Mouse (Mus musculus) liver, embryonic 14.5 days (tissue): ENCODE measurements around the gene Rnf167. TPM values are rescaled to one million over a fixed set of nuclear protein-coding genes. Genes with fewer than 3 reads are reported as not detected.

ENCODE experiments used
- ATAC-seq: fragments of 200-750 bp; cut with Nextera tagmentation; 2 replicates; pipeline ENCODE4 v1.8.0; 2017; ENCODE audit warnings: moderate number of reproducible peaks, mild to moderate bottlenecking, moderate library complexity; ENCODE audit not compliant: insufficient read depth
- DNase-seq, 3 experiments: peaks; one replicate each; pipeline ENCODE4 v3.0.0-alpha.2; 2012 to 2013; ENCODE audit warnings: low read depth in 3 of 3, low spot score in 3 of 3
- H3K27ac ChIP-seq: fragments of 300-500 bp; sonication (generic); 2 replicates; pipeline ENCODE4 v1.5.1; 2014; ENCODE audit warnings: moderate library complexity, mild to moderate bottlenecking, control low read depth, inconsistent platforms
- H3K27me3 ChIP-seq: fragments of 300-500 bp; sonication (generic); 2 replicates; pipeline ENCODE4 v1.6.1; 2014; ENCODE audit warnings: mild to moderate bottlenecking, low read length, moderate library complexity; ENCODE audit not compliant: control insufficient read depth, insufficient read depth
- H3K36me3 ChIP-seq: fragments of 300-500 bp; sonication (generic); replicated peaks from 2 replicates; pipeline ENCODE4 v1.6.1; 2014; ENCODE audit warnings: low read depth; ENCODE audit not compliant: control insufficient read depth, insufficient read depth
- H3K4me1 ChIP-seq, 2 experiments: fragments of 200-500 bp in 1 of 2; fragments of 300-500 bp in 1 of 2; sonication (generic) in 1 of 2; replicated peaks; 2 replicates each; pipeline ENCODE4 v1.6.1; 2012 to 2014; ENCODE audit warnings: antibody characterized with exemption in 1 of 2, inconsistent platforms in 1 of 2, low read length in 1 of 2; ENCODE audit not compliant: control insufficient read depth in 2 of 2, insufficient read depth in 2 of 2
- H3K4me2 ChIP-seq: fragments of 300-500 bp; sonication (generic); 2 replicates; pipeline ENCODE4 v1.6.1; 2014; ENCODE audit warnings: low read depth, mild to moderate bottlenecking, control low read depth, moderate library complexity
- H3K4me3 ChIP-seq, 2 experiments: fragments of 200-500 bp in 1 of 2; fragments of 300-500 bp in 1 of 2; sonication (generic) in 1 of 2; 2 replicates each; pipeline ENCODE4 v1.5.1; 2012 to 2014; ENCODE audit warnings: low read depth in 2 of 2, low read length in 2 of 2, mild to moderate bottlenecking in 2 of 2, control low read depth in 1 of 2, inconsistent platforms in 1 of 2, moderate library complexity in 1 of 2; ENCODE audit not compliant: insufficient read depth in 1 of 2
- H3K9ac ChIP-seq: fragments of 300-500 bp; sonication (generic); replicated peaks from 2 replicates; pipeline ENCODE4 v1.6.1; 2014; ENCODE audit warnings: mild to moderate bottlenecking, control low read depth, moderate library complexity
- H3K9me3 ChIP-seq: fragments of 300-500 bp; sonication (generic); 2 replicates; pipeline ENCODE4 v1.6.1; 2016; ENCODE audit warnings: low read length, mixed read lengths; ENCODE audit not compliant: control insufficient read depth
- CTCF ChIP-seq: IDR thresholded peaks from 2 replicates; pipeline ENCODE4 v1.5.1; 2016; ENCODE audit warnings: antibody characterized with exemption, low read depth, control low read depth
- EP300 ChIP-seq: IDR thresholded peaks from 2 replicates; pipeline ENCODE4 v1.6.1; 2016; ENCODE audit warnings: antibody characterized with exemption, low read depth
- WGBS: fragments of 180-500 bp; shearing (Covaris S2); extraction: QIAGEN DNeasy Blood & Tissue Kit; methylation state at CpG from one replicate; pipeline ENCODE4 v1.1.7; 2014; ENCODE audit not compliant: insufficient replicate concordance; 5-methylcytosine and 5-hydroxymethylcytosine counted together
- polyA plus RNA-seq, 2 experiments: library from polyadenylated mRNA; depleted of rRNA in 1 of 2; stranded (reverse) in 1 of 2; unstranded in 1 of 2; fragments of >200 nt; fragmentation: Nextera tagmentation in 1 of 2; extraction: Ambion mirVana in 1 of 2; gene quantifications; 2 replicates each; pipeline versions ENCODE4 v1.2.1 to v1.2.3; 2012 to 2014

Rnf167 gene
- polyA plus RNA-seq, 2 experiments: 47.7 to 56.0 TPM

DNA sequence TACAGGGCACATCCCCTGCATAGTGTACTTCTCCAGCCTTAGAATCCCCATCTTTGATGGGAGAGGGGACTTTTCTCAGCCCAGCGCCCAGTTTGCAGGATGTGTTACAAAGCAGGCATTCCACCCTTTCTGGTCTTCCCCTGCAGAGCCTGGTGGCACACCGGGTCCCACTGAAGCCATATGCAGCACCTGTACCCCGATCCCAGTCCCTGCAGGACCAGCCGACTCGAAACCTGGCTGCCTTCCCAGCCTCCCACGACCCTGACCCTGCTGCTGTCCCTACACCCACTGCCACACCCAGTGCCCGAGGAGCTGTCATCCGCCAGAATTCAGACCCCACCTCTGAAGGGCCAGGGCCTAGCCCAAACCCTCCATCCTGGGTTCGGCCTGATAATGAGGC is 39.4 kb upstream of the Rnf167 start:
- no peak for TF ChIP-seq EP300
- no peak for TF ChIP-seq CTCF
- no peak overlapping the region for H3K27ac ChIP-seq
- no peak for DNase-seq
- 73% methylated on average over 9 of the region's 9 CpGs for WGBS
- no peak overlapping the region for H3K4me2 ChIP-seq
- H3K9ac ChIP-seq: no peak overlapping the region
- H3K4me3 ChIP-seq: no peak overlapping the region
- no peaks in the 10 kb centered on the region for H3K9me3 ChIP-seq
- peaks cover 5% of the 10 kb centered on the region; the same call in 1 of the 2 replicates for H3K36me3 ChIP-seq
- no peaks in the 10 kb centered on the region for H3K4me1 ChIP-seq
- no peak for ATAC-seq
- H3K27me3 ChIP-seq: no peaks in the 10 kb centered on the region

DNA sequence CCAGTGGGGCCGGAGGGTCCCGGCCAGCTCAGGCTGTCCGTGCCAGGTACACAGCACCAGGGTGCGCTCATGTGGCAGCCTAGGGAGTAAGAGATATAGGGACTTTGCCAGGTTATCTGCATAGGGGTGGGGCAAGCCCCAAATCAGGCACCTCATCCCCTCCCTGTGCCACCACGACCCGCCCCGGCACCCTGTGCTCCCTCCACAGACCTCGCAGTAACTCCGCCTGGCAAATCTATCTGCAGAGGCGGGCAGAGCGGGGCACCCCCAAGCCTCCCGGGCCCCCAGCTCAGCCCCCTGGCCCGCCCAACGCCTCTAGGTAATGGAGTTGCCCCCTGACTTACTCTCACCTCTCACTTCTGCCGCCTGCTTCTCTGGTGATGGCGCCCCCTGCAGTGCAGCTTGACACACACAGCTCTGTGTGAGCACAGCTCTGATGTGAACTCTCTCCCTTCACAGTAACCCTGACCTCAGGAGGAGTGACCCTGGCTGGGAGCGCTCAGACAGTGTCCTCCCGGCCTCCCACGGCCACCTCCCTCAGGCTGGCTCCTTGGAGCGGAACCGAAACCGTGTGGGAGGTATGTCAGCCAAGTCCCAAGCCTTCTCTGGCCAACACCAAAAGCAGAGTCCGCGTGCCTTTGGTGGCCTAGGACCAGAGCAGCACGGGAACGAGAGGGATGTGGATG is 38.5 kb upstream of the Rnf167 start:
- H3K27me3 ChIP-seq: no peaks in the 10 kb centered on the region
- no peak overlapping the region for H3K9ac ChIP-seq
- no peak overlapping the region for H3K27ac ChIP-seq
- TF ChIP-seq EP300 (no peak), CTCF (peak; percentile 65)
- peaks cover 5% of the 10 kb centered on the region; the same call in 1 of the 2 replicates for H3K36me3 ChIP-seq
- H3K4me3 ChIP-seq: no peak overlapping the region
- 81% methylated on average over 26 of the region's 26 CpGs for WGBS
- H3K4me2 ChIP-seq: no peak overlapping the region
- DNase-seq (no peak), ATAC-seq (no peak)
- no peaks in the 10 kb centered on the region for H3K9me3 ChIP-seq
- H3K4me1 ChIP-seq: no peaks in the 10 kb centered on the region

DNA sequence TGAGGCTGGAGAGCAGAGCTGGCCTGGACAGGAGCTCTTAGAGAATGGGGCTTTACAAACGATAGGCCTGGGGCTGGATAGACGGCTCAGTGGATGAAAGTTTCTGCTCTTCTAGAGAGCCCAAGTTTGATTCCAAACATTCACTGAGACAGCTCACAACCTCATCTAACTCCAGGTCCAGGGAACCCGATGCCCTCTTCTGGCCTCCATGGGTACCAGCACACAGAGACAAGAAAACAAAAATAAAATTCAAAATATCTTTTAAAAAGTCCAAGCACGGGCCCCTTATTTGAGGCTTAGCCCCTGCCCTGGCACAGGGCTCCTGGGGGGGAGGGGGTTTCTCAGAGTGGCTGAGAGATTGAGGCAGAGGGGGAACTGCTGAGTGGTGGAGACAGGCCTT is 36.3 kb upstream of the Rnf167 start:
- peaks cover 5% of the 10 kb centered on the region; the same call in 1 of the 2 replicates for H3K36me3 ChIP-seq
- 71% methylated on average over 4 of the region's 4 CpGs for WGBS

GRCm38 (mm10) chr11:70612505-70612904 is 34.5 kb upstream of the Rnf167 start:
- 74% methylated on average over 7 of the region's 7 CpGs for WGBS
- no peak overlapping the region for H3K9ac ChIP-seq
- H3K9me3 ChIP-seq: no peaks in the 10 kb centered on the region
- no peak overlapping the region for H3K4me2 ChIP-seq
- no peak overlapping the region for H3K27ac ChIP-seq
- peaks cover 5% of the 10 kb centered on the region; the same call in 1 of the 2 replicates for H3K36me3 ChIP-seq
- ATAC-seq (no peak), DNase-seq (no peak)
- no peak overlapping the region for H3K4me3 ChIP-seq
- H3K4me1 ChIP-seq: peaks cover 0 to 5% of the 10 kb centered on the region in 2 experiments; a peak in 2 of 4 replicates
- H3K27me3 ChIP-seq: no peaks in the 10 kb centered on the region
- TF ChIP-seq EP300: no peak
- peak; percentile 51 for TF ChIP-seq CTCF

More for the DNA sequence above, 36.3 kb upstream of the Rnf167 start:
- no peak for ATAC-seq
- TF ChIP-seq CTCF (no peak), EP300 (no peak)
- Histone ChIP-seq H3K9me3 (no peaks in the 10 kb centered on the region), H3K27me3 (no peaks in the 10 kb centered on the region), H3K4me3 (no peak overlapping the region), H3K4me1 (peaks cover 0 to 5% of the 10 kb centered on the region in 2 experiments; a peak in 2 of 4 replicates), H3K4me2 (no peak overlapping the region), H3K27ac (no peak overlapping the region), H3K9ac (no peak overlapping the region)
- DNase-seq: no peak

DNA sequence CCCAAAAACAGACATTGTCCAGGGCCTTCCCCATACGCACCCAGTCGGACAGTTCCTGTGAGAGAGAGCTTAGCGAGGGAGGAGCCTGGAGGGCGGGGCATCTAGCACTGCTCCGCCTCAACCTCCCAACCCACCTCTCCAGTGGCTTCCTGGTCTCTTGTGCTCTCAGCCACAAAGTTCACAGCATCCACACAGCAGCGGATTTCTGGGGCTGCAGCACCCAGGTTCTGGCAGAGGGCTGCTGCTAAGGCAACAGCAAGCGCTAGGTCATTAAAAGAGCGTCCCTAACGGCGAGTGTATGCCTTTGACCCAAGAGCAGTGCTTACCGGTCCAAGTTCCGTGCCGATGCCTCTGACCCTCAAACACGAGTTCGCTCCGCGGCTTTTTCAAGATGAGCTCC is 32.0 kb upstream of the Rnf167 start:
- peak overlapping the region; percentile 49 for H3K9ac ChIP-seq
- no peaks in the 10 kb centered on the region for H3K36me3 ChIP-seq
- H3K27me3 ChIP-seq: no peaks in the 10 kb centered on the region
- DNase-seq (peak; percentile 43 to 56 (median 45)), ATAC-seq (peak; percentile 82)
- peaks cover 0 to 5% of the 10 kb centered on the region in 2 experiments; a peak in 2 of 4 replicates for H3K4me1 ChIP-seq
- under 1% methylated on average over 17 of the region's 17 CpGs for WGBS
- H3K4me3 ChIP-seq: peak overlapping the region; percentile 54 to 55
- H3K4me2 ChIP-seq: peak overlapping the region; percentile 82
- H3K27ac ChIP-seq: no peak overlapping the region
- H3K9me3 ChIP-seq: no peaks in the 10 kb centered on the region
- TF ChIP-seq CTCF (no peak), EP300 (no peak)
